Mouse (Mus musculus) gastrocnemius, postnatal 14 days (tissue): ENCODE results near the gene Usp3. TPM values are rescaled to one million over a fixed set of nuclear protein-coding genes. Genes with fewer than 3 reads are reported as not detected.

Experiments used
- DNase-seq: peaks from one replicate; pipeline ENCODE4 v3.0.0; 2021; ENCODE audit warnings: mixed read lengths
- intact Hi-C: fragments of 180-260 bp; cut with DNase I; formaldehyde crosslinking; loops from one replicate; pipeline ENCODE4 v1.15.1; 2025; ENCODE audit warnings: low total_unique reads
- total RNA-seq, 2 experiments: library from RNA; stranded (reverse); gene quantifications; 2 replicates each; pipeline ENCODE4 v1.2.3; 2021

Gene Usp3
- total RNA-seq, 2 experiments from 2014 or later: 18.4 to 18.9 TPM

DNA sequence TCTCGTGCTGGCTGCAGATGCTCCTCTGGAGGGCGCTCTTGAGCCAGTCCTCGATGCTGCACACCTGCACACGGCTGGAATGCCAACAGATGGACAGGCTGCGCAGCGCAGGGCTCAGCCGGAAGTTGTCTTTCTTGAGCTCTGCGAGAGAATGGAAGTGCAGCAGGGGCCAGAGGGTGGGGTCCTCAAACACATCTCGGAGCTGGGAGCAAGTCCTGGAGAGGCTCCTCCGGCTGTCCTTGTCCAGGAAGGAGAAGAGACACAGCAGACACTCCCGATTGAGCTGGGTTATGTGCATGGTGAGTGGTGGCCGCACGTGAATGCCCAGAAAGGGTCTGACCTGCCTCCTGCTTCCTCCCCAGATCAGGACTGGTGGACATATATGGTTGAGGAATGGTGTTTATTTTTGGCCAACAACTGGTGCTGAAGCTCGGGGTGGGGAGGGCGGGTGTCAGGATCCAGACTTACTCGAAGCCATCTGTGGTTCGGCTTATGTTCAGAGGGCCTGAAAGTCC is 78.6 kb downstream of the Usp3 start, which contains the start of gene Fbxl22:
Fbxl22 (minus strand) TSS at position 338 of the 515 bp plus-strand sequence.
- intact Hi-C loops: no loop called here
- peak; percentile 45 for DNase-seq

DNA sequence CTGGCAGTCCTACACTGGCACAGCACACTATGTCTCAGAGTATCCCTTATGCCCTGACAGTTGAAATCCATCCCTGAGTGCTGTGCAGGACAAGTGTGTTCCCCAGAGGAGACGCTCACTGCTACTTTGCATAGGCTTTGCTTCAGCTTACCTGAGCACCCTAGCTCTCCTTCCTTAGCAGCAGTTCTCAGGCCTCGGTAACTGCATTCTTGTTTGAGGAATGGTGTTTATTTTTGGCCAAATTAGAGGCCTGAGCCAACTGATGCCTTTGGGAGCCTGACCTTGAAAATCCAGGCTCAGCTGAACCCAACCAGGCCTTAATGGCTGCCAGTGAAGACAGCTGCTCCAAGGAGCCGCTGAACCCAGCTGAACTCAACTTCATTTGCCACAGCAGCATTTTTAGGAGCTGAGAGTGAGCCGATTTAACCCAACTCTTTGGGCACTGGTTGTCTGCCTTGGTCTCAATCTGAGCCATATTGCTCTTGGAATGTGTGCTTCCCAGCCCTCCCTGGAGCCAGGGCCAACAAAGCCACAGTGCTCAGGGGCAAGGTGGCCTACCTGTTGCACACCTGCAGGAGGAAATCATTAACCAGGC is 79.2 kb downstream of the Usp3 start:
- intact Hi-C loops: no loop called here
- DNase-seq: peak; percentile 40

DNA sequence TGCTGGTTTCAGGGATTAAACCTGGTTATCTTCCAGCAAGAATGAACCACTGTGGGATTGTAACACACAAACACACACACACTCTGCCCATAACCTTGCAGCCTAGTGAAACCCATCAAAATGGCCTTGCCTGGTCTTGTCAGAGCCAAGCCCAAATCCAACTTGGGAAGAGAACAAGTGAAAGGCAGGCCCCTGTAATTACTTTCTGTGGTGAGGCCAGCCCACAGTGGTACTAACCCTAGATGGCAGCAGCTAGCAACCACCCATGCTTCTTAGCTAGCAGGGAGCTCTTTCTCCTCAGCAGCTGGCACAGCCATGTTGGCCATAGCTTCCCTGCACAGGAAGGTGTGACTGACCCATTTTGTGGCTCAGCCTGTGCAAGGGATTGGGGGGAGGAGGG is 79.8 kb downstream of the Usp3 start:
- intact Hi-C loops: no loop called here
- peak; percentile 18 for DNase-seq

- intact Hi-C loops: no loop called here
- peak; percentile 88 for DNase-seq
Measured at GRCm38 (mm10) chr9:66512351-66512671, 80.6 kb downstream of the Usp3 start.

DNA sequence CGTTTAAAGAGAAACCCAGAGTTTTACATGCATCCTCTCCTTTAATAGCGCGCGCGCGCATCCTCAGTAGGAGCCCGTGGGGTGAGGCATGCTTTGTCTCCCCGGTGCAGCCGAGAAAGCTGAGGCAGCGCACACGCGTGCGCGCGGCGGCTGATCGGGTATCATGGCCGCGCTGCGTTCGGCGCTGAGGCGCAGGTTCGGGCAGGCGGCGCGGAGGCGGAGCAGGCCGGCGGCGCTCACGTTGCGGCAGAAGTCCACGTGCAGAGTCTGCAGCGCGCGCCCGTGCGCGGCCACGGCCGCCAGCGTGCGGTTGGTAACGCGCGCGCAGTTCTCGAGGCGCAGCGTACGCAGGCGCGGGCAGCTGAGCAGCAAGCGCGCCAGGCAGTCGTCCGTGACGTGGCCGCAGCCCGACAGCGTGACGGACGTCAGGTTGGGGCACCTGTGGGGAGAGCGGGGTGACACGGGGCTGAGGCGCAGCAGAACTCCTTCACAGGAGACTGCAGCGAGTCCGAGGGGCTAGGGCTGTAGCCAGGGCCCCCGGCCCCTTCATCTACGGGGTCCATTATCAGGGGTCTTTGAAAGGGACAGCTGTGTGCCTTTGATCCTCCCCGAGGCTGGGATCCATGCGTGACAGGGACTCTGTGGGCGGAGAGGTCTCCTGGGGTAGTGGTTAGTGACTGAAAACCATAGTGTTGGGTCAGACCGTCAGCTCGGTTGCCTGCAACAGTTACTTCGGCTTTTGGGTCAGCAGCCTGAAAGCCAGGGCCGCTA is 81.2 kb downstream of the Usp3 start:
- peak; percentile 94 for DNase-seq

GRCm38 (mm10) chr9:66510944-66511343 is 82.0 kb downstream of the Usp3 start:
- no peak for DNase-seq
- intact Hi-C loops: no loop called here

More for the DNA sequence above, 81.2 kb downstream of the Usp3 start:
- intact Hi-C loops: no loop called here

DNA sequence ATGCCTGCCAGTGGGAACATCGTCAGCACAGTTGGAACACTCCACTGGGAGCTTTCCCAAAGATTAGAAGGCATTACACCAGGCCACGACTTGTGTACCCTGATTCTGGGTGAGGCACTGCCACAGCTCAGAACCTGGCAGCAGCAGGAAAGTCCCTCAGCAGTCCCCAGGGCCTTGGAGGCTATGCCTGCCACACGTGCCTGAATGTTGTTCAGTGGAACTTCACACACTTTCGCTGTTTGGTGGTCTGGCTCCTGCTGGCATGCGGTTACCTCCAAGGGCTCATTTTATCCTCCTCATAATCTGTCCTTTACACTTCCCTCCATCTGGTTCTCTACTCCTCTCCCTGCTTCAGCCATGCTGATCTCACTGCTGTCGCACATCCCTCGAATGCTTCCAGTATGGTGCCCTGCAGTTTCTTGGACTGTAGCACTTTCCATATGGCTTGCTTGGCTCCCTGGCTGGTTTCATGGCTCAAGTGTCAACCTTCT is 82.5 kb downstream of the Usp3 start:
- intact Hi-C loops: no loop called here
- no peak for DNase-seq

DNA sequence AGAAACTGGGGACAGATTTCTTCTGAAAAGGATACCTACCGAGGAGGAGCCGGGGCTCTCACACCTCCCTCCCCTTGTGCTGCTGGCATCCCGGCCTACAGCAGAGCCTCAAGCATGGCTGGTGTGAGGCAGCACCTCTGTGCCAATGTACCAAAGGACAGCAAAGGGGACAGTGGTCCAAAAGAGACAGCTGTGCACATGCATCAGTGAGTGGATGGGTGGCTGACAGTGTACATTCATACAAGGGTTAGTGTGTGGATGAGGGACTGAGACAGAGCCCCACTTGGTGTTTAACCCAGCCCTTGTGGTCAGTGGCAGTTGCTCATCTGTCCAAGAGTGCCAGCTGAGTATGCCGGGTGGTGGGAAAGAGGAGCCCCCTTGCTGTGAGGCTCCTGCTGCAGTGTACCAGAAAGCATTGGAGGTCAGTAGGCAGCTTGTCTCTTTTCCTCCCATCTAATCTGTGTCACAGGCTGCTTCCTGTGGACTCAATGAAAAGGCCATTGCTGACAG is 84.0 kb downstream of the Usp3 start:
- intact Hi-C loops: no loop called here
- no peak for DNase-seq

GRCm38 (mm10) chr9:66507684-66508083 is 85.3 kb downstream of the Usp3 start:
- DNase-seq: no peak
- intact Hi-C loops: no loop called here

DNA sequence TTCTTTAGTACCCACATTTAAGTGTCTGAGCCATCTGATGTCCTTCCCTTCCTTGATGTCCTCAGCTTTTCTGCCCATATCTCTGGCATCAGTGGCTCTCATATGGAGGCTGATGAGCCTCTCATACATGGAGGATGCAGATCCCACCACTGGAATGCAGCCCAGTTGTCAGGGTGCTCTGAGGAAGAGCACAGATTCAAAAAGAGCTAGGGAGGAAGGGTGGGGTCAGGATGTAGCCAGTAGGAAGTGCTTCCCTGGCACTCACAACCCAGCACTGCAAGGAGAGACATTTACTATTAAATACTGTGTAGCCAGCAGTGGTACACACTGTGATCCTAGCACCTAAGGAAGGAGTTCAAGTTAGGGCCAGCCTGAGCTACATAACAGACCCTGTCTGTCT is 86.5 kb downstream of the Usp3 start:
- no peak for DNase-seq
- intact Hi-C loops: no loop called here

DNA sequence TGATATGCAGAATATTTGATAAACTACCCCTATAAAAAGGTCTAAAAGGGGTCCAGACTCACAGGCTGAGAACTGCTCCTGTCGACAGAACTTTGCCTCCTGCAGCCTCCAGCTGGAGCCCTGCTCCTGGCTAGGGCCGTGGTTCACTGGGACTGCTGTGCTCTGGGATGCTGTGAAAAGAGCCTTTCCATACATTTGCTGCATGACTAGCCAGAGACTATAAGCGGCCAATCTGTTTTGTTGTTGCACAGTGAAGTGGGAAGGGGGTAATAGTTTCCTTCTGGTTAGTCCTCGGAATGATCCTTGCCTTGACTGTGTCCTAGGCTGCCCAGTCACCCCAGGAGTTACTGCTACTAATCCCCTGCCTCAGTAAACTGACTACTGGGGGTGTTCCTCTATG is 86.9 kb downstream of the Usp3 start:
- DNase-seq: no peak
- intact Hi-C loops: no loop called here

DNA sequence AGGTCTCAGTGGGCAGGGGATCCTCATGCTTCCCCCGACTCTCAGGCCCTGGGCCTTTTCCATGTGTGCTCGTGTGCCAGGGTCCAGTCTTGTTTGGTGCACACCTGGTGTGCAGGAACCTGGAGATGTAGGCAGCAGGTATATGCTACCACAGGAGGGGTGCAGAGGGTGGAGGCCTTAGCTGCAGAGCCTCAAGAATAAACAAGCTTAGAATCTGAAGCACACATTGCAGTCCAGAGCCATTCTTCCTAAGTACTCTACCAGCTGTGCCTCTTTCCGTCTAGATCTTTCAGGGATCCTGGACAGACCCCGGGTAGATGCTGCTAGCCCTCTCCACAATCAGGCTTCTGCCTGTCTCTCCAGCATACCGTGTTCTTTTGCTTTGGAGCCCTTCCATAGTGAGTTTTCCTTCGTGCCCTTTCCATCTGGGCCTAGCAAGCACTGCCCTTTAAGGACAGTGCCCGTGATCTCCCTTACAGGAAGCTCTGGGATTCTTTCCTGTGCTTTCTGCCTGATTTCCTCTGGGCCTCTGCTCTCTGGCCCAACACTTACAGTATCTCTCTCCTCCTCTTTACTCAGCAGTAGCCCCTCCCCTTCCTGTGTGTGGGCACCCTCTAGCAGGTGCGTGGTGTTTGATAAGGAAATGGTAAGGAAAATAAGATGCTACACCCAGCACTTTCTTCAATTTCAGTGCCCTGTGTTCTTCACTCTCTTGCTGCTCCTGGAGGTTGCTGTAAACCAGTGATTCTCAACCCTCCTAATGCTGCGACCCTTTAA is 87.6 kb downstream of the Usp3 start:
- no peak for DNase-seq
- intact Hi-C loops: no loop called here

DNA sequence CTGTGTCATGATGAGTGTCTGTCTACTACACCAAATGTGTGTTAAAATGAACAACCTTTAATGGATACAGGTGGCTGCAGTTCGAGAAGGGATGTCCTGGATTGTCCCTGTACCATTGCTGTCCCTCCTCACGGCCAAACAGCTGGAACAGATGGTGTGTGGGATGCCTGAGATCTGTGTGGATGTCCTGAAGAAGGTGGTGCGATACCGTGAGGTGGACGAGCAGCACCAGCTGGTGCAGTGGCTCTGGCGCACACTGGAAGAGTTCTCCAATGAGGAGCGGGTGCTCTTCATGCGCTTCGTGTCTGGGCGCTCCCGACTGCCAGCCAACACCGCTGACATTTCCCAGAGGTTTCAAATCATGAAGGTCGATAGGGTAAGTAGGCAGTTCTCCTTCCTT is 88.4 kb downstream of the Usp3 start:
- no peak for DNase-seq
- intact Hi-C loops: no loop called here

GRCm38 (mm10) chr9:66503879-66504411 is 89.0 kb downstream of the Usp3 start:
- intact Hi-C loops: no loop called here
- no peak for DNase-seq

DNA sequence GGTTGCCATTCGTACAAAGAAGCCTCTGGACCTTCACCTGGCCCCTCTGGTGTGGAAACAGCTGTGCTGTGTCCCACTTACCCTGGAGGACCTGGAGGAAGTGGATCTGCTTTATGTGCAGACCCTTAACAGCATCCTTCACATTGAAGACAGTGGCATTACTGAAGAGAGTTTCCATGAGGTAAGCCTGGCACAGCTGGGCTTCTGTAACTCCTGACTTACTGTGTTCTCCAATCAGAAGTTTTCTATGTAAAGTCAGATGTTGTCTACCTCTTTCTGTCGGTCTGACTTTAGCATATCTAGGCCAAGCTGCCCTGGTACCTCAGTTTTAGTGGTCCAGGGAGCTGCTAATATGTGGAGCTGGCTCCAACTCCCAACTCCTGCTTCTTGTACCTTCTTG is 91.7 kb downstream of the Usp3 start:
- DNase-seq: no peak
- intact Hi-C loops: no loop called here

DNA sequence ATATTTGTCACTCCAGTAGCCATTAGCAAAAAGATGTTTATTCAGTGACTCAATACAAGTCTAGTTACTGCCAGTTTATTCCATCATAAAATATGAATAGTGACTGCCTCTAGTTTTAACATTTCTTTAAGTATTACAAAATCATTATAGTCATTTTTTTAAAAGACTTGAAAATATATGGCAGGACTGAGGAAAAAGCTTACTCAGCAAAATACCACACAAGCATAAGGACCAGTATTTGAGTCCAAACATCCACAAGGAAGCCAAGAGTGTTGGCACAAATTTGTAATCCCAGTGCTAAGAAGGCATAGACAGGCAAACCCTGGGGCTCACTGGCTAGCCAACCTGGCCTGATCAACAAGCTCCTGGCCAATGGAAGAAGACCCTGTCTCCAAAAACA is 99.0 kb downstream of the Usp3 start:
- intact Hi-C loops: no loop called here
- no peak for DNase-seq

DNA sequence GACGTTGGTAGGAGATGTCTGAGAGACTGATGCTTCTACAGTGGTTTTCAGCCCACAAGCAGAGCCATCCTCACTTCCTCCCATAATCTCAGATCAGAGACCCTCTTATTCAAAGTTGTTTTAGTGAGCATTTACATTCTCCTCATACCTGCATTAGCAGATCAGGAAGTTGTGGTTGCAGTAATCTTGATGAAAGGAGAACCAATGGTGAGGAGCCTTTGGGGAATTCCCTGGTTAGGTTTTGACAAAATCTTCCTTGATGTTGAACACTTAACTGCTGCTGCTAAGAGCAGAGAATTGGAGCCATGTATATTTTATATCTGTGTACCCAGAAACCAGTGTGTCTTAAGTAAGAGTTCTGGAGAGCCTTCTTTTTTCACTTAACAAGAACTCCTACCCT is 100.6 kb downstream of the Usp3 start:
- DNase-seq: no peak
- intact Hi-C loops: no loop called here

GRCm38 (mm10) chr9:66488786-66489185 is 104.2 kb downstream of the Usp3 start:
- intact Hi-C loops: loop anchor here (10.0 kb wide), 1 partner anchor 54 kb away; no protein-coding TSS in a partner anchor
- no peak for DNase-seq

DNA sequence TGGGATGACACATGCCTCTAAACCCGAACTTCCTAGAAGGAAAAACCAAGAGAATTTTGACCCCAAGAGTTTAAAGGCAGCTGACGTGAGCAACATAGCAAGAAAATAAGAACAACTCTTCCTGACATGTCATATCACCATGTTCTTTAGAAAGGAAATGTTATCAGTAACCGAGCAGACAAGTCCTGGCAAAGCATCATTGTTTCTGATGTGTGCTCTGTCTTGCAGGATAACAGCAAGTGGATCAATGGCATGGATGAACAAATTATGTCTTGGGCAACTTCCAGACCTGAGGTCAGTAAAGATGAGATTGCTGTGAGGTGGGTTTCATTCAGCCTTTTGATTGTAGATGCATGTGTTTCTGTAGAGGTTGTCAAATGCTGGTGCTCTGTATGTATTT is 109.5 kb downstream of the Usp3 start:
- intact Hi-C loops: loop anchor here (10.0 kb wide), 1 partner anchor 49 kb away; no protein-coding TSS in a partner anchor
- DNase-seq: no peak

GRCm38 (mm10) chr9:66477785-66478184 is 115.2 kb downstream of the Usp3 start:
- no peak for DNase-seq
- intact Hi-C loops: no loop called here
